Mouse (Mus musculus): ENCODE results near the gene Cdyl.

The Cdyl gene

DNA sequence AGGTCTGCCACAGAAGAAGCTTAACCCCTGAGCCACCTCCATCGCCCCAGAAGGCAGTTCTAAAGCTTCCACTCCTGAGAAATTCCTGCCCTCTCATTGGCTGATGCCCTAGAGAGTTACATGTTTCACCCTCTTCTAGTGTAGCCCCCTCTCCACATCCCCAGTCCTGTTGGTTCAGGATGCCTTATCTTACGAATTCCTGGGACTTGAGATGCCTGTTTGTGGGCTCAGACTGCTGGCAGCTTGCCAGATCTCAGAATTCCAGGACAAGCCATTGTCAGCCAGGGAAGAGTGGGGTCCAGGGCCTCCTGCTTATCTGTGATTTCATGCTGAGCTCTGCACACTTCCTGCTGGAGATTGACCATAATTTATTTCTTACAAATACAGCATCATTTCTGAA lies 106.2 kb downstream of the Cdyl start:
- DNase-seq, result peak; percentile 21 to 31

- DNase-seq, result no peak
Measured at GRCm38 (mm10) chr13:35769673-35770072, 110.0 kb downstream of the Cdyl start.

GRCm38 (mm10) chr13:35770421-35770820 lies 110.8 kb downstream of the Cdyl start:
- DNase-seq, result no peak

DNA sequence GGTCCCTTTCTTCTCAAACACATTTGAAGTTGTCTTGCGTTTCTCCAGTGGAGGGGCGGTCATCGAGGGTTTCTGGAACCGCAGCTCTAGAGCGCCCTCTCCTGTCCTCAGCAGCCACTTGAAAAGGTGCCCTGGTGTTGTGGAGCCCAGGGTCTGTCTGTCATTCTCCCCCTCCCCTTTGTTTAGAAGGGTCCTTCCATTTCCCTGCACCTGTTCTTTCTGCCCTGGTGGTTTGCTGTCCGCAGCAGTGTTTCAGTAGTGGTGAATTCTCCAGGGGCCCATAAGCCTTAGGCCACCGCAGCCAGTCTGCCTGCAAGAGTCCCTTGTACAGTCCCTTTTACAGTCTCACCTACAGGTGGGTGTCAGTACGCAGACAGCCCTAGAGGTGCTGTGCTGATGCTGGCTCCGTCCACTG lies 112.3 kb downstream of the Cdyl start:
- DNase-seq, result peak; percentile 51 to 57

DNA sequence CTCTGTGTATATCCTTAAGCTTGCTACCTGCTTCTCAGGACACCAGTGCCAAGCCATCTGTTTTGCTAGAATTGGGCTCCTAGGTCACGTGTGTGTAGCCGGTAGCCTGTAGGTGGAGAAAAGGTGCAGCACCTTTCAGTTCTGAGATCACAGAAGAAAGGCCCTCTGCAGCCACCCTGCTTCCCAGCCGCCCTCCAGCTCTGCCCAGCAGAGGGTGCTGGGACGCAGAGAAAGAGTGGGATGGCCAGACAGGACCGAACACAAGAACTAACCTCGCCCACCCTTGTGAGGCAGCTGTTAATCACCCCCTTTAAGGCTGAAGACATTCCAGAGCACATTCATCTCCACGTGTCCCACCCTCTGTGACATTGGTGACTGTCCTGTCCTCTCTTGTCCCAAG lies 114.1 kb downstream of the Cdyl start:
- peak; percentile 52 to 54 for DNase-seq

DNA sequence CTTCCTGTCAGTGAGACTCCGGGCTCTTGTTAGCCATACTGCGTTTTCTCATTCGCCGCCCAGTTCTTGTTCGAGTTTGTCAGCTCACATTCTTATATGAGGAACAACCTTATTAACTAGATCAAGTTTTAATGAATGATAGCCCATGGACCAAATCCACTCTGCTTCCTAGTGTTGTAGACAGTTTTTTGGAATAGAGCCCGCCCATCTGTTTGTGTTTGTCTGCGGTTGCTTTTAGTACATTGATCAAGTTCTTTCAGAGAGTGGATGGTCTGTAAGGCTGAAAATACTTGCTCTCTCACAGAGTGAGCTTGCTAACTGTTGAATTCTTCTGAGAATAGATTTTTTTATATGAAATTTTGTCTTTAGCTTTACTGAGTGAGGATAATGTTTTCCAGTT lies 116.5 kb downstream of the Cdyl start:
- DNase-seq, result peak; percentile 18 to 40

DNA sequence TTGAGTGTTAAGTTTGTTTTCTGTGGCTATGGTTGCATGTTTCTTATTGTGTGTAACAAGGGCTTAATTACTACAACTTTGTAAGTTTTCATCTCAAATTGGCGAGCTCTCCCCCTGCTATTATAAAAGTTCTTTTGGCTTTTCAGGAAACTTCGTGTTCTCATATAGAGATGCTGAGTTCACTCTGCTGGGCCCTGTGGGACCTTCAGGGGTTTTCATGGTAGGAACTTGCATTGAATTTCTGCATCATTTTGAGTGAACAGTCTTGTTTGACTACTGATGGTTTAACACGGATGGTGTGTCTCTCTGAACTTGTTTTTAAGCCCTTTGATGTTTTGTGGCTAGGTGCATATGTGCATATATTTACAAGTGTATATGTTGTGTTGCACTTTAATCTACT lies 121.1 kb downstream of the Cdyl start:
- DNase-seq, result no peak

- DNase-seq, result no peak
Measured at GRCm38 (mm10) chr13:35781755-35782154, 122.1 kb downstream of the Cdyl start.

- DNase-seq, result peak; percentile 44 to 55
Measured at GRCm38 (mm10) chr13:35782949-35783348, 123.3 kb downstream of the Cdyl start.

DNA sequence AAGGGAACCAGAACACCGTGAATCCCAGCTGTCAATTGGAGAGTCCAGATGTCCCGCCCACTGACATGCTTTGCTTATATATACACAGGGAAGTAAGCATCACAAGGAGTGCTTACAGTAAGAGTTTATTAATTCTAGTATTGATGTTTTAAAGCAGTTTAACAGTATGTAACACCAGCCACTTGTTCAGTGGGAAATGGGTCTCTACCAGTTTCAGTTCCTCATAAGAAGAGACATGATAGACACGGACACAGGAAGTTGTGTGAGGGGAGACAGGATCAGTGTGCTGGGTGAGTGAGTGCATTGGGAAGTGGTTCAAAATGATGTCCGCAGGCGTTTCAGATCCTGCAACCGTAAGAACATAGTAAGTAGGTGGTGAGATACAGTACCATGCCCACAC lies 123.9 kb downstream of the Cdyl start:
- DNase-seq, result no peak

- no peak for DNase-seq
Measured at GRCm38 (mm10) chr13:35784281-35784680, 124.6 kb downstream of the Cdyl start.

GRCm38 (mm10) chr13:35785330-35785939 lies 125.8 kb downstream of the Cdyl start:
- no peak for DNase-seq

DNA sequence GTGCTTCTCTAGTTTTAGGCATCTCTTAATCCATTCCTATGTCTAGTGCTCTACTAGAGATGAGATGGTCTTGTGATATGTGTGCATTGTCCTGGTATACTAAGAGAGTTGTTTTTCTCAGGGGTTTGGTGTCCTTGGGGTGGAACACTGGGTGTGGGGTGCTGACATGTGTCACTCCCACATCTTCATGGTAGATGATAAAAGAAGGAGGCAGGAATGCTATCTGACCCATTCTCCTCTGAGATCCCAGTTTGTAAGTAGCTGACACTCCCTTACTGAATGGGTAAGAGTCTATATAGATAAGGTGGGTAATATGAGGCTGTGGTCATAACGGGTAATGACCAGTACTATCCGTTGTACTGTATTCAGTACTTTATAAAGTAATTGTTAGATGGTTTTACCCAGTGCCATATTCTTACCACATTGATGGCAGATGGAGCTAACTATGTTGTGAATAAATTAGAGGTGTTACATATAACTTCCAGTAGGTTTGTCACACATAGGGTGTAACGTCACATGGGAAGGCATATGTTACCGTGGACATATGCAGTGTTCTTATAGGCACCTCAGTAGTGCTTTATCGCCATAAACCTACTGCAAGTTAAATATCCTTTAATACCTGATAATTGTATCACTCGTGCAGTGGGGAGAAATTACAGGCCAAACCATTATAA lies 127.2 kb downstream of the Cdyl start:
- no peak for DNase-seq

DNA sequence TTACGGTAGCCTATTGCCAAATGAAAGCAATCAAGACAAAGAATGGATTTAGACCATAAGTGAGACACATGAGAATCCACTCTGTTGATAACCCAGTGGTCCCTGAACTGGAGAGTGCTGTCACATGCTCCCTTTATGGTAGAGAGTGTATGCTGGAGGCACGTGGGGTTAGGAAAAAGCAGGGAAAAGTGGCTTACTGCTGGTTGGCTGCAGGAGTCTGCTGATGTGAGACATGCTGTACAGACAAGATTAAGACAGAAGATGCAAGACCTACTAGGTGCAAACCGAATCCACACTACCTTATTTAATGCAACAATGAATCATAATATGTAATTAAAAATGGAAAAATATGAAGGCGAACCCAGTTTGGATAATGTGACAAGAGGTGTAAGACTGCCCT lies 129.9 kb downstream of the Cdyl start:
- no peak for DNase-seq

GRCm38 (mm10) chr13:35790431-35790830 lies 130.8 kb downstream of the Cdyl start:
- no peak for DNase-seq

- DNase-seq, result no peak
Measured at GRCm38 (mm10) chr13:35794309-35794708, 134.7 kb downstream of the Cdyl start.

- no peak for DNase-seq
Measured at GRCm38 (mm10) chr13:35794774-35795173, 135.1 kb downstream of the Cdyl start.

- DNase-seq, result no peak
Measured at GRCm38 (mm10) chr13:35795887-35796286, 136.3 kb downstream of the Cdyl start.

DNA sequence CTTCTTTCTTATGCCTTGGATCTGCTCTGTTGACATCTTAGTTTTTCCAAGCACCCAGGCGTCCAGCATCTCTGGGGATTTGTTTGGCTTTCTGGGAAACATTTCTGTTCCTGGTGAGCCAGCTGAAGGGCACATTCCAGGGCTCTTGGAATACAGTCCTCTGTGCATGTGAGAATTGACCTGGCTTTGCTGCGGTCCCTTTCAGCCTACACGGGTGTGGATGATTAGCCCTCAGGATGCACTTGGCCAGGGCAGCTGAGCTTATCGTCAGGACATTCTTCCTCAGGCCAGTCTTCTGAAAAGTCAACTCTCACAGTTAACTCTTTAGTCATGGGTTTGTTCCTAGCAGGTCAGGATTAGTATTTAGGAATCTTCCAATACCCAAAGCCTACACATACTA lies 136.7 kb downstream of the Cdyl start:
- no peak for DNase-seq

DNA sequence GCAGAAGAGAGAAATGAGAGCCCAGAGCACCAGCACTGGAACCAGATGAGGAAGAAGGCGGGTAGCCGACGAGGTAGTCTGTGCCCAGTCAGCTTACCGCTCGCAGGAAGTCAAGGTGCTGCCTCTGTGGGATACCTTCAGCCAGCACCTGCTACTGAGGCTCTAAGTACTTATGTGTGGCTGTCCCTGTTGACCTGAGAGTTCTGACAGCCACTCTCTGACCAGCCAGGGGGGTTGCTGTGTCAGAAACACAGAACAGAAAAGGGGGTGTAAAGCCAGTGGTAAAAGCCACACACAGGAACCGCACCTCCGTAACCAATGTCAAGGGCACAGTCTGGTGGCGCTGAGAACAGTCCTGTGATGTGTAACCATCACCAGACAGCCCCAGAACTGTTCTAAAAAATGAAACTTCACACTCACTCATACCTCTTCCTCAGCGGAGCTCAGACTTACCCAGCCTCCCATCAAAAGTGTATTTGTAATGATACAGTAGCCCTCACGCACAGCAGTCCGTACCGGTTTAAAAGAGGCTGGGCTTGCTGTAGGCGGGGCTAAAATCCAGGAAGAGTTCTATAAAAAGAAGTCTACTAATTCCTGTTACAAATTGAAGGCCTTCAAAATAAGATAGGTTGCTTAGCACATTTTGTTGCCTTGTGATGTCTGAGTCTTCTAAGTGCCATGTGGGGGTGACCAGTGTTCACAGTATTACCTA lies 138.3 kb downstream of the Cdyl start:
- DNase-seq, result no peak

DNA sequence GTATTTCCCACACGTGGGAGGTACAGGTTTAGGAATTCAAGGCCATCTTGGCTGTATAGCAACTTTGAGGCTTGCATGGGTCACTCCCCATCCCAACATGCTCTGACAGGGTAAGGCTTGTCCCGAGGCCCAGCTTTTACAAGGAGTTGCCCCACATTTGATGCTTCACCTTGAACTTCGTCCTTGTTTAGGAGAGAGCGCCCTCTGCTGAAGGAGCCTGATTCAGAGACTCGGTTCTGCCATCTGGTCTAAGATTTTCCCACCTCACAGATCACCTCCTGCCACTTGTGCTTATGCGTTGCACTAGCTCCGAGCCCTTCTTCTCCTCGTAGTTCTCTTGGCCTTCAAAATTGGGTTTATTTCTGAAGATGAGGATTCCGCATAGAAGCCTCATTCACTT lies 139.0 kb downstream of the Cdyl start:
- peak; percentile 62 to 65 for DNase-seq

DNA sequence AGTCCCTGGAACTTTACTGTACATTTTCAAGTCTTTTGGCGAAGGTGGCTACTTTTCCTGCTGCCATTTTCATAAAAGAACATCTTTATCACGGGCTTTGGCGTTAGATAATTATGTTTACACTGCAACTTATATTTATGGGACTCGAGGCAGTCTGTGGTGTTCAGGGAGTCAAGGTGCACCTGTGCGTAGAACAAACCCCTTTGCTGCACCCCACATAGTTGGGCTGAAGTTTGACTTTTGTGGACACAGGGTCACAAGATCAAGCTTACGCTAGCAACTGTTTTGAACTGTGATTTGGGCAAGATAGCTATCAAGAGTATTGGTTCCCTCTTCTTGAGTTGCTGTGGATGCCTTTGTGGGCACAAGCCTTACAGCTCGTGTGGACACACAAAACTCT lies 140.6 kb downstream of the Cdyl start:
- DNase-seq, result no peak

DNA sequence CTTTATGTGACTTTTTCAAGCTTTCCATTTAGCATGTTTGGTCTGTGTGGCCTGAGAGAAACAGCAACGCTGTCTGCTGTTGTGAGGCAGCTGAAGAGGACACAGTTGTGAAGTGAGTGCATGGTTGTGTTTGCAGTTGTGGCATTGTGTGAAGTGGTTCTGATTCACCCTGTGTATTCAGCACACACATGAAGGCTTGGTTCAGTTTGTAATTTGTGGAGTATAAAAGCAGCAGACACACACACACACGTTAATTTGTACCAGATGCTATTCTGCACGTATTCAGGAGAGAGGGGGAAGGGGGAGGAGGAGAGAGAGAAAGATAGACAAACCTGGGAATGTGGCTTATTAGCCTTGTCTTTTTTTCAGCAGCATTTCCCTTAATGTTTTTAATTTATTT lies 146.1 kb downstream of the Cdyl start:
- no peak for DNase-seq

DNA sequence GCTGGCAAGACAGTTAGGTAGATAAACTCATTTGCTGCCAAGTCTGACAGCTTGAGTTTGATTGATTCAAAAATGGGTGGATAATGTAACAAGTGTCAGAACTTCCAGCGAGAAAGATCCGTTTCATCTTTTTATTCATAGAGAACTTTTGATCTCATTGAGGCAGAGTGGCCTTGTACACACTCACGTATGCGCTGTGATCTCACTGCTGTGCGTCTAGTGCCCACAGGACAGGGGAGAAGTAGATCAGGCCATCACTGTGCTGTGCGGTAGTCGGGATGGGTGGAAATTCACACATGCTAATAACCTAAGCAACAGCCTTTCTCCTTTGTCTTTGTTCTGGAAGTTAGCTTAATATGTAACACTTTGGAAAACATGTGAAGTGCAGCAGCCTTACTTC lies 146.5 kb downstream of the Cdyl start:
- no peak for DNase-seq

Data from kidney, postnatal 4 days (tissue).